Mouse (Mus musculus) olfactory bulb, adult 2 months (tissue): ENCODE measurements around the gene Ager.

Experiments
- CTCF ChIP-seq: fragments of 200-500 bp; IDR thresholded peaks from 2 replicates; pipeline ENCODE4 v1.5.1; 2012; ENCODE audit warnings: low read depth, mild to moderate bottlenecking, low read length, moderate library complexity; ENCODE audit not compliant: insufficient read depth
- POLR2A ChIP-seq: fragments of 200-500 bp; IDR thresholded peaks from 2 replicates; pipeline ENCODE4 v1.6.1; 2012; ENCODE audit warnings: mild to moderate bottlenecking, low read depth, low read length, moderate library complexity; ENCODE audit not compliant: insufficient read depth

DNA sequence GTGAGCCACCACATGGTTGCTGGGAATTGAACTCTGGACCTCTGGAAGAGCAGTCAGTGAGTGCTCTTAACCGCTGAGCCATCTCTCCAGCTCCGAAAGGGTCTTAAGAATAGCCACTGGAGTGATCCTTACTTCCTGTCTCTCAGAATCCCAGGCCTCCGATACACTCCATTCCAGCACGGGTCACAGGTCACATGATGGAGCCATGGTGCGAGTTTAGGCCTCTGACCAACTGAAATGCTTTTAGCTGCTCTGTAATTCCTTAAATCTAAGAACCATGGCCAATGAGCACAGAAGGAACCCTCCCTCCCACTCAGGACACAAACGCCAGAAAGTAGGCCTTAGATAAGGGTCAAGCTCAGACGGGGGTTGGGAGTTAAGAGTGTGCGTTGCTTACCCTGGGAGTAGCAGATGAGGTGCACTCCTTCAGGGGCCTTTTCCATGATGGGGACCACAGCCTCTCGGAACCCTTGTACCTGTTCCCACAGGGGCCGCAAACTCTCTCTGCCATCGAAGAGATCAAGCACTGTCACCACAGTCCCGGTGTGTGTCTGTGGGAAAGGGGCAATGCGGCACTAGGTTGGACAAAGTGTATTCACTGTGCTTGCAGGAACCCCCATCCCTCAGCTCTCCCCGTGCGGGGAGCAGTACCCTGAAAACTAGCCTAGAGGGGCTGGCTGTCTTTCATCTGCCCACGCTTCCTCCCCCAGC, 28.6 kb downstream of the Ager start:
- no peak for TF ChIP-seq POLR2A
- TF ChIP-seq CTCF, result no peak
